Mouse (Mus musculus) embryonic facial prominence, embryonic 14.5 days (tissue): ENCODE results near the gene Lrat. TPM values are rescaled to one million over a fixed set of nuclear protein-coding genes. Genes with fewer than 3 reads are reported as not detected.

Experiments
- ATAC-seq: fragments of 200-750 bp; cut with Nextera tagmentation; 2 replicates; pipeline ENCODE4 v1.8.0; 2017; ENCODE audit warnings: low read depth, moderate number of reproducible peaks, moderate TSS enrichment
- DNase-seq: peaks from one replicate; pipeline ENCODE4 v3.0.0-alpha.2; 2015; ENCODE audit warnings: low spot score
- H3K27ac ChIP-seq: fragments of 300-500 bp; sonication (generic); replicated peaks from 2 replicates; pipeline ENCODE4 v1.5.1; 2014; ENCODE audit warnings: low read depth, mild to moderate bottlenecking, low read length, moderate library complexity
- H3K27me3 ChIP-seq: fragments of 300-500 bp; sonication (generic); replicated peaks from 2 replicates; pipeline ENCODE4 v1.6.1; 2014; ENCODE audit warnings: low read length; ENCODE audit not compliant: control insufficient read depth, insufficient read depth
- H3K36me3 ChIP-seq: fragments of 300-500 bp; sonication (generic); 2 replicates; pipeline ENCODE4 v1.6.1; 2014; ENCODE audit warnings: low read length, mixed read lengths; ENCODE audit not compliant: control insufficient read depth, insufficient read depth
- H3K4me1 ChIP-seq: fragments of 300-500 bp; sonication (generic); 2 replicates; pipeline ENCODE4 v1.6.1; 2014; ENCODE audit warnings: antibody characterized with exemption, low read length; ENCODE audit not compliant: control insufficient read depth, insufficient read depth
- H3K4me2 ChIP-seq: fragments of 300-500 bp; sonication (generic); 2 replicates; pipeline ENCODE4 v1.6.1; 2014; ENCODE audit warnings: low read depth, mild to moderate bottlenecking, low read length, moderate library complexity, mixed read lengths
- H3K4me3 ChIP-seq: fragments of 300-500 bp; sonication (generic); 2 replicates; pipeline ENCODE4 v1.5.1; 2014; ENCODE audit warnings: low read depth, mild to moderate bottlenecking, low read length
- H3K9ac ChIP-seq: fragments of 300-500 bp; sonication (generic); 2 replicates; pipeline ENCODE4 v1.6.1; 2014; ENCODE audit warnings: low read depth, mild to moderate bottlenecking, low read length, moderate library complexity, mixed read lengths
- H3K9me3 ChIP-seq: fragments of 300-500 bp; sonication (generic); 2 replicates; pipeline ENCODE4 v1.6.1; 2016; ENCODE audit warnings: low read length; ENCODE audit not compliant: control insufficient read depth
- WGBS: fragments of 180-500 bp; shearing (Covaris S2); extraction: QIAGEN DNeasy Blood & Tissue Kit; methylation state at CpG from one replicate; pipeline ENCODE4 v1.1.7; 2014; 5-methylcytosine and 5-hydroxymethylcytosine counted together
- polyA plus RNA-seq: library from polyadenylated mRNA; unstranded; fragments of >200 nt; fragmentation: Nextera tagmentation; extraction: Ambion mirVana; gene quantifications from 2 replicates; pipeline ENCODE4 v1.2.1, GENCODE M21; 2014

Gene Lrat
- polyA plus RNA-seq = 0.17 and 0.36 TPM in 2 replicates

- Histone ChIP-seq H3K27ac (no peak within 1 kb of the TSS), H3K4me3 (peak within 1 kb of the TSS; percentile 44), H3K4me2 (peak within 1 kb of the TSS; percentile 77), H3K9ac (peak within 1 kb of the TSS; percentile 37), H3K36me3 (no peaks in the 10 kb centered on the region), H3K27me3 (peaks cover 38% of the 10 kb centered on the region), H3K9me3 (no peaks in the 10 kb centered on the region), H3K4me1 (peaks cover 4% of the 10 kb centered on the region)
- ATAC-seq (no peak), DNase-seq (peak; percentile 19)
- WGBS = 1% methylated on average over 34 of the region's 35 CpGs
Observed at GRCm38 (mm10) chr3:82903613-82904205, at the start of gene Lrat. Lrat (minus strand) TSS chr3:82903973.

- H3K27ac ChIP-seq = no peak overlapping the region
- no peak overlapping the region for H3K4me2 ChIP-seq
- no peak for ATAC-seq
- WGBS = 78% methylated on average over 4 of the region's 4 CpGs
- H3K4me1 ChIP-seq = no peaks in the 10 kb centered on the region
- no peak for DNase-seq
- no peaks in the 10 kb centered on the region for H3K36me3 ChIP-seq
- H3K9me3 ChIP-seq = no peaks in the 10 kb centered on the region
- no peak overlapping the region for H3K4me3 ChIP-seq
- no peak overlapping the region for H3K9ac ChIP-seq
- no peaks in the 10 kb centered on the region for H3K27me3 ChIP-seq
Observed at GRCm38 (mm10) chr3:82952173-82952962, 48.6 kb upstream of the Lrat start.

GRCm38 (mm10) chr3:82950639-82951038 lies 46.9 kb upstream of the Lrat start:
- no peaks in the 10 kb centered on the region for H3K4me1 ChIP-seq
- no peaks in the 10 kb centered on the region for H3K9me3 ChIP-seq
- no peak overlapping the region for H3K4me3 ChIP-seq
- no peaks in the 10 kb centered on the region for H3K27me3 ChIP-seq
- H3K9ac ChIP-seq = no peak overlapping the region
- H3K27ac ChIP-seq = no peak overlapping the region
- no peak overlapping the region for H3K4me2 ChIP-seq
- DNase-seq (peak; percentile 12), ATAC-seq (no peak)
- WGBS = 56% methylated on average over 7 of the region's 7 CpGs
- no peaks in the 10 kb centered on the region for H3K36me3 ChIP-seq

DNA sequence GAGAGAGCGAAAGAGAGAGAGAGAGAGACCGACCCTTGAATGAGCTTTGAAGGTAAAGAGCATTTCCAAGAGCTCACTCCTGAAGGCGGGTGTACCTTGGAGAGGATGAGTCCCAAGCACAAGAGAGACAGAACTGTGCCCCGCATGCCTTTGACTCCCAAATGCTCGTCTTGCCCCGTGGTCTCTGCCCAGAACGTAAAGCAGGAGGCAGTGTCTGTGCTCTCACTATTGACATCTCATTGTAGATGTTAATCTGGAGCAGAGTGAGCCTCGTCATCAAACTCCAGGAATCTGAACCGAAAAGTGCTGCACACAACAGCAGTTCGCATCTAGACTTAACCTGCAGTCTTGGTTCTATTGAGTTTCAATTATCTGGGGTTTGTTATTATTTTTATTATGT lies 46.4 kb upstream of the Lrat start:
- no peak overlapping the region for H3K9ac ChIP-seq
- no peak overlapping the region for H3K4me3 ChIP-seq
- no peak overlapping the region for H3K27ac ChIP-seq
- no peak for ATAC-seq
- no peaks in the 10 kb centered on the region for H3K4me1 ChIP-seq
- H3K9me3 ChIP-seq = no peaks in the 10 kb centered on the region
- no peaks in the 10 kb centered on the region for H3K27me3 ChIP-seq
- no peaks in the 10 kb centered on the region for H3K36me3 ChIP-seq
- no peak for DNase-seq
- WGBS = 78% methylated on average over 10 of the region's 10 CpGs
- H3K4me2 ChIP-seq = no peak overlapping the region

DNA sequence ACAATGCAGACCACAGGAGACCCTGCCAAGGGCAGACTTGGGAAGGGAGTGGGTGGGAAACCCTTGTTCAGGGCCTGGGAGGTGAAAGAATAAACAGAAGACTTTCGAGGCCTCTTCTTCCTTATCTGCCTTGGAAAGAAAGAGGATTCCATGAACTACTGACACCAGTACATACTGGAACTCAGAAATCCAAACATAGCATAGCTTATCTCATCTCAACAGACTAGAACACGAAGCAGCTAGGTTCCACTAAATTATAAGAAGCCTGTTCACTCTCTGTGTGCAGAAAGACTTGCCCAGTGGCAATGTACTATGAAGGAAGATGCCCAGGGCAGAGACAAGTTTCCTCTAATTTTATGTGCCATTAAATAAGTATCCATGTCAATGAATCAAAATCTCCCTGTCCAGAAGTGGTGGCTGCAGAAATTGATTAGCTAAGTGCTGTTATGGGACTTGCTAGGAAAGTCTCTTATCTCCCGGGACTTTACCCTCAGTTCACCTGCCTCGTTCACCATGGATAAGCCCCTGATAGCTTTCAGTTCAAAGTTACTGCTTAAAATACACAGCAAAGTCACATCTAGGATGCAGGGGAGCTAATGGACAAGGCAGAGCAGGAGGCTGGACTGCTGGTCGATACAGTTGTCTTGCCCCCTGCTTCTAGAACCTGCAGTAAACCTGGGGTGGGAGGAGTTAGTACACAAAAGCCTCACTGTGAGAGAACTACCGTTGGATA lies 42.8 kb upstream of the Lrat start:
- no peak overlapping the region for H3K27ac ChIP-seq
- no peaks in the 10 kb centered on the region for H3K4me1 ChIP-seq
- H3K4me2 ChIP-seq = no peak overlapping the region
- no peaks in the 10 kb centered on the region for H3K36me3 ChIP-seq
- H3K9ac ChIP-seq = no peak overlapping the region
- 46% methylated on average over 6 of the region's 6 CpGs for WGBS
- H3K9me3 ChIP-seq = no peaks in the 10 kb centered on the region
- ATAC-seq (no peak), DNase-seq (peak; percentile 6)
- no peak overlapping the region for H3K4me3 ChIP-seq
- no peaks in the 10 kb centered on the region for H3K27me3 ChIP-seq

DNA sequence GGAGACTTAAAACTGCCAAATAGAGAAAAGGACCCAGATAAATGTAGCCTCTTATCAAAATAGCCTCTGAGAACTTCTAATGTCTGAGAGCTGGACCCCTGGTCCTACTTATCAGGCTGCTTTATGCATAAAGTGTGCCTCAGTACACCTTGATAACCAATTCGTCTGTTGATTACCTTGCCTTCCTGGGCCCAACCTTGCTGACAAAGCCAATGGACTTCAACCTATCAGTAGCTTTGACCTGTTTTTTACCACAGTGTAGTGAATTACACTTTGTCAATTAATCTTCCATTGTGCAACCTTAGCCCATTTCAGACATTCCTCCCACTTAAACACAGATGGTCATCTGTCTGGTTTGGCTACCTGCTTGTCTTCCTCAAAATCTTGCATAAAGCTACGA lies 24.1 kb upstream of the Lrat start:
- Histone ChIP-seq H3K27me3 (no peaks in the 10 kb centered on the region), H3K9me3 (no peaks in the 10 kb centered on the region), H3K9ac (no peak overlapping the region), H3K4me3 (no peak overlapping the region), H3K4me2 (no peak overlapping the region), H3K27ac (no peak overlapping the region), H3K36me3 (no peaks in the 10 kb centered on the region), H3K4me1 (no peaks in the 10 kb centered on the region)
- WGBS = 84% methylated on average over 2 of the region's 2 CpGs
- no peak for DNase-seq
- no peak for ATAC-seq

DNA sequence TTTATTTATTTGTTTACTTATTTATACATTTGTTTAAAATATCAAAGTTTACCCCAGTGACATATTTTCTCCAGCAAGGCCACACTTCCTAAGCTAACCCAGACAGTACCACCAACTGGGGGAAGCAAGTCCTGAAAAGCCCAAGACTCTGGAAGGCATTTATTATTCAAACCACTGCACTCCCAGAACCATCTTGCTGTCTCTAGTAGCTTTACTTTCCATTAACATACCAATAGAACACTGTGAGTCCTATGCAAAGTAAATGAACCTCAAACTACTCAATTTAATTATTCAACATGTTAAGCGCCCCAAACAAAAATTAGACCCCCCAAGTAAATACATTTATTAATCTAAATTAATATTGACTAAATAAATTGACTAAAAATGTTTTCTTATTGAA lies 11.9 kb upstream of the Lrat start:
- ATAC-seq = no peak
- WGBS = 21% methylated on average over 1 of the region's 1 CpGs

DNA sequence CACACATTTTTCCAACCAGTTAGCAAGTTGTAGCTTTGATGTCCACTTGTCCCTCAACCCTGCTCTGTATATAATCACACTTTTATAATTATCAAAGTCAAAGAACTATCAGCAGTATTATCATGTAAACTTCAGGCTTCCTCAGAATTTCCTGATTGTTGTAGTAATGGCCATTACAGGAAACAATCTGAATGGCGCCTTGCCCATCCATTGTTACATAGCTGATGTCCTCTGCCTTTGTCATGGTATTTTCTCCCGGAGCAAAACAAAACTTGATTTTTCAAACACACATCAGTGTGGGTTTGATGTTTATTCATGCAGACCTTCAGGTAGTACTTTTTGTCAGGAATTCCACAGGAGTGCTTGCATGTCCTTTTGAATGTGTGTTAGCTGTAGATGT lies 4.9 kb upstream of the Lrat start:
- peaks cover 23% of the 10 kb centered on the region for H3K27me3 ChIP-seq
- peaks cover 3% of the 10 kb centered on the region for H3K4me1 ChIP-seq
- no peak overlapping the region for H3K27ac ChIP-seq
- ATAC-seq = no peak
- H3K4me3 ChIP-seq = no peak overlapping the region
- no peaks in the 10 kb centered on the region for H3K9me3 ChIP-seq
- 85% methylated on average over 2 of the region's 2 CpGs for WGBS
- H3K36me3 ChIP-seq = no peaks in the 10 kb centered on the region
- H3K4me2 ChIP-seq = no peak overlapping the region
- no peak for DNase-seq
- H3K9ac ChIP-seq = no peak overlapping the region

More for the DNA sequence above, 11.9 kb upstream of the Lrat start:
- DNase-seq = no peak
- H3K9ac ChIP-seq = no peak overlapping the region
- H3K4me3 ChIP-seq = no peak overlapping the region
- no peaks in the 10 kb centered on the region for H3K27me3 ChIP-seq
- H3K4me1 ChIP-seq = no peaks in the 10 kb centered on the region
- no peak overlapping the region for H3K27ac ChIP-seq
- no peaks in the 10 kb centered on the region for H3K9me3 ChIP-seq
- H3K4me2 ChIP-seq = no peak overlapping the region
- H3K36me3 ChIP-seq = no peaks in the 10 kb centered on the region
